Mouse (Mus musculus) midbrain, embryonic 11.5 days (tissue): ENCODE data around the gene Jph3. TPM values are rescaled to one million over a fixed set of nuclear protein-coding genes. Genes with fewer than 3 reads are reported as not detected.

ENCODE experiments used
- ATAC-seq: fragments of 200-750 bp; cut with Nextera tagmentation; 2 replicates; pipeline ENCODE4 v1.8.0; 2017; ENCODE audit warnings: moderate TSS enrichment, moderate library complexity; ENCODE audit not compliant: low FRiP score
- DNase-seq: peaks from one replicate; pipeline ENCODE4 v3.0.0; 2015; ENCODE audit warnings: low spot score; ENCODE audit errors: missing footprints
- H3K27ac ChIP-seq: fragments of 300-500 bp; sonication (generic); 2 replicates; pipeline ENCODE4 v1.5.1; 2014; ENCODE audit warnings: low read depth, low read length
- H3K27me3 ChIP-seq: fragments of 300-500 bp; sonication (generic); 2 replicates; pipeline ENCODE4 v1.6.1; 2014; ENCODE audit warnings: mild to moderate bottlenecking, low read length, moderate library complexity, mixed read lengths; ENCODE audit not compliant: control insufficient read depth, insufficient read depth
- H3K36me3 ChIP-seq: fragments of 300-500 bp; sonication (generic); 2 replicates; pipeline ENCODE4 v1.6.1; 2014; ENCODE audit warnings: mild to moderate bottlenecking, low read length, moderate library complexity, mixed read lengths; ENCODE audit not compliant: control insufficient read depth, insufficient read depth
- H3K4me1 ChIP-seq: fragments of 300-500 bp; sonication (generic); 2 replicates; pipeline ENCODE4 v1.6.1; 2014; ENCODE audit warnings: low read length; ENCODE audit not compliant: control insufficient read depth, insufficient read depth
- H3K4me2 ChIP-seq: fragments of 300-500 bp; sonication (generic); 2 replicates; pipeline ENCODE4 v1.6.1; 2014; ENCODE audit warnings: mild to moderate bottlenecking, moderate library complexity
- H3K4me3 ChIP-seq: fragments of 300-500 bp; sonication (generic); 2 replicates; pipeline ENCODE4 v1.5.1; 2014; ENCODE audit warnings: low read depth, low read length
- H3K9ac ChIP-seq: fragments of 300-500 bp; sonication (generic); 2 replicates; pipeline ENCODE4 v1.6.1; 2014; ENCODE audit warnings: low read length
- H3K9me3 ChIP-seq: fragments of 300-500 bp; sonication (generic); 2 replicates; pipeline ENCODE4 v1.6.1; 2016; ENCODE audit warnings: low read length; ENCODE audit not compliant: control insufficient read depth
- WGBS: fragments of 180-500 bp; shearing (Covaris S2); extraction: QIAGEN DNeasy Blood & Tissue Kit; methylation state at CpG from one replicate; pipeline ENCODE4 v1.1.7; 2014; 5-methylcytosine and 5-hydroxymethylcytosine counted together
- polyA plus RNA-seq: library from polyadenylated mRNA; unstranded; fragments of >200 nt; fragmentation: Nextera tagmentation; extraction: Ambion mirVana; gene quantifications from 2 replicates; pipeline ENCODE4 v1.2.1, GENCODE M21; 2014

Gene Jph3
- polyA plus RNA-seq, 1 experiment from 2014 or later = 10.4 TPM

DNA sequence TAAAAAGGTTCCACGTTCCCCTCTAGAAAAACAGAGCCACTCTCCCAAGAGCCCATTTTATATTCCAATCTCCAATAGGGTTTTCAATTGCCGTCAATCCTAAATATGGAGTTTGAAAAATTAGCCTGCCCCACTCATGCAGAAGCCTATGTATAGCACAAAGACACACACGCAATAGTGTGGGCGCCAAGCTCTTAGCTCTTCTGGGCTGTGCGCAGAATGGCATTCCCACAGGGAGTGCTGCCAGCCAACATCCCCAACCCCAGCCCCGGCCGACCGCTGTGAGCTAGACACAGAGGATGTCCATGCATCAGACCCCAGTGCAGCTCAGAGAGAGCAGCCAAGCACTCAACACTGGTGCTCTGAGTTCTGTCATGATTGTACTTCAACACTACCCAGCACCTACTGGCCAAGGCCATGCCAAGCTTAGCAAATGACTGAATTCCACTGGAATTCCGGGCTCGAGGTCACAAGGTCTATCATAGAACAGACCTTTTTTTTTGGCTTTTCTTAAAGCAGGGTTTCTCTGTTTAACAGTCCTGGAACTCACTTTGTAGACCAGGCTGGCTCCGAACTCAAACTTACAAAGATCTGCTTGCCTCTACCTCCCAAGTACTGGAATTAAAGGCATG is 80.2 kb downstream of the Jph3 start:
- DNase-seq (no peak), ATAC-seq (no peak)
- Histone ChIP-seq H3K27ac (no peak overlapping the region), H3K4me3 (no peak overlapping the region), H3K27me3 (no peaks in the 10 kb centered on the region), H3K4me1 (no peaks in the 10 kb centered on the region), H3K4me2 (no peak overlapping the region), H3K36me3 (peaks cover 3% of the 10 kb centered on the region), H3K9ac (no peak overlapping the region), H3K9me3 (no peaks in the 10 kb centered on the region)
- 94% methylated on average over 11 of the region's 11 CpGs for WGBS

DNA sequence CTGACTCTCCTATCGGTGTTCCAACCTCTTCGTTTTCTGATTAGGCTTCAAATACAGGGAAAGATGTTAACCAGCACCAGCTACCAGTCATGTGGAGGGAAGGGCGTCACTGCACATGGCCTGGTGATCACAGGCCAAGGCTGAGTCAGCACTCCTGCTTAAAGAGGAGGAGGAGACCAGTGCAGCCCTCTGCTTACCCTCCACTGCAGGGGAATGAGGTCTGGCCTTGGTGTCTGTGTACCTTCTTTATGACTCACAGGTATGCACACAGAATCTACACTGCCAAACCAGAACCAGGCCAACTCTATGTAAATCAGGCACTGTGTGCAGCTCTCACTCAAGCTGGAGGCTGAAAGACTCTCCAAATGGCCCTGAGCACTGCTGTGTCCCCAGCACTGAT is 82.1 kb downstream of the Jph3 start:
- WGBS = 88% methylated on average over 3 of the region's 3 CpGs

DNA sequence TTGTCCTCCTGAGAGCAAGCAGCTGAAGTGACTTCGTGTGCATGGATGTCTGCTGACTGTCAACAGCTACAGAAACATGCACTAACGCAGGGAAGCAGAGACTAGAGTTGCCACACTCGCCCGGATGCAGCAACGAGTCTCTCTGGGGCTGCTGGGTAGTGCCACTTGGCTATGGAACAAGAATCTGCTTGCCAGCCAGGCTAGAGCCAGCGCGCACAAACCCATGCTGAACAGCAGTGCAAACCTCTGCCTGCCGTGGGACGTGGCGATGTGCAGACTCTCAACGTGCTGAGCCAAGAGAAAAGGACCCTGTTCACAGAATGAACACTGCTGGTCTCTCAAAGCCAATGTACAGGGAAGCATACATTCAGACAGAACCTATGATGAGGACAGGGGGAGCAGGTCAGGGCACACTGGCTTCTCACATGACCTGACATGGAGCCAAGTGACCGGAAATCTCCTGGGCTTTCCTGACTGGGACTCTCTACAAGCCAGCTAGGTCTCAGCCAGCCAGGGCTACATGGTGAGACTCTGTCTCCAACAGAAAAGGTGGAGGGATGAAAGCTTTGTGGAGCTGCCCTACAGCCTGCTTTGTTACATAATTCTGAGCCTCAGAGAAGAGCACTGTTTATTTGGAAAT is 82.6 kb downstream of the Jph3 start:
- no peaks in the 10 kb centered on the region for H3K9me3 ChIP-seq
- peaks cover 3% of the 10 kb centered on the region for H3K36me3 ChIP-seq
- H3K4me2 ChIP-seq = no peak overlapping the region
- no peak overlapping the region for H3K9ac ChIP-seq
- WGBS = 95% methylated on average over 12 of the region's 12 CpGs
- no peak for ATAC-seq
- no peak overlapping the region for H3K4me3 ChIP-seq
- DNase-seq = no peak
- H3K27me3 ChIP-seq = no peaks in the 10 kb centered on the region
- H3K27ac ChIP-seq = no peak overlapping the region
- no peaks in the 10 kb centered on the region for H3K4me1 ChIP-seq

More for the DNA sequence above, 82.1 kb downstream of the Jph3 start:
- ATAC-seq = no peak
- H3K9me3 ChIP-seq = no peaks in the 10 kb centered on the region
- H3K9ac ChIP-seq = no peak overlapping the region
- no peak for DNase-seq
- H3K36me3 ChIP-seq = peaks cover 3% of the 10 kb centered on the region
- no peak overlapping the region for H3K4me2 ChIP-seq
- no peaks in the 10 kb centered on the region for H3K4me1 ChIP-seq
- no peak overlapping the region for H3K27ac ChIP-seq
- H3K27me3 ChIP-seq = no peaks in the 10 kb centered on the region
- no peak overlapping the region for H3K4me3 ChIP-seq

GRCm38 (mm10) chr8:121818226-121818625 is 88.8 kb downstream of the Jph3 start:
- Histone ChIP-seq H3K4me1 (no peaks in the 10 kb centered on the region), H3K4me2 (no peak overlapping the region), H3K27ac (no peak overlapping the region), H3K27me3 (no peaks in the 10 kb centered on the region), H3K9ac (no peak overlapping the region), H3K9me3 (no peaks in the 10 kb centered on the region), H3K36me3 (peaks cover 12% of the 10 kb centered on the region), H3K4me3 (no peak overlapping the region)
- ATAC-seq (no peak), DNase-seq (peak; percentile 35)
- 77% methylated on average over 7 of the region's 7 CpGs for WGBS

DNA sequence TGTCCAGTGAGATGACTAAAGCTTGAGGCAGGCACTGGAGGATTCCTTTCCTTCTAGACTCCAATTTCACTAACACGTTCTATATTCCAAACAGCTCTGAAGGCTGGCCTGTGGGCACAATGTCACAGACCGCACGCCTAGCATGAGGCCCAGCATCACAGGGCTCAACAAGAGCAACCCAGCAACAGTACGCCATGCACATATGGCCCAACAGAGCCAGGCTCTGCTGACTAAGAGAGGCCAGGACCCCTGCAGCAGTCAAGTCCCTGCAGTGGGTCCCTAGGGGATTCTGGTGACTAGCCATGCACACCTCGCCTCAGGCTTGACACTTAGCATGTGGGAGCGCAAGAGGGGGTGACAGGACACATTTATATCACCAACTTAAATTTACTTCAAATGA is 91.4 kb downstream of the Jph3 start:
- no peak for DNase-seq
- H3K27ac ChIP-seq = no peak overlapping the region
- H3K9ac ChIP-seq = no peak overlapping the region
- H3K4me3 ChIP-seq = no peak overlapping the region
- no peaks in the 10 kb centered on the region for H3K27me3 ChIP-seq
- H3K36me3 ChIP-seq = peaks cover 9% of the 10 kb centered on the region
- no peak for ATAC-seq
- no peak overlapping the region for H3K4me2 ChIP-seq
- no peaks in the 10 kb centered on the region for H3K9me3 ChIP-seq
- no peaks in the 10 kb centered on the region for H3K4me1 ChIP-seq
- 92% methylated on average over 6 of the region's 6 CpGs for WGBS

DNA sequence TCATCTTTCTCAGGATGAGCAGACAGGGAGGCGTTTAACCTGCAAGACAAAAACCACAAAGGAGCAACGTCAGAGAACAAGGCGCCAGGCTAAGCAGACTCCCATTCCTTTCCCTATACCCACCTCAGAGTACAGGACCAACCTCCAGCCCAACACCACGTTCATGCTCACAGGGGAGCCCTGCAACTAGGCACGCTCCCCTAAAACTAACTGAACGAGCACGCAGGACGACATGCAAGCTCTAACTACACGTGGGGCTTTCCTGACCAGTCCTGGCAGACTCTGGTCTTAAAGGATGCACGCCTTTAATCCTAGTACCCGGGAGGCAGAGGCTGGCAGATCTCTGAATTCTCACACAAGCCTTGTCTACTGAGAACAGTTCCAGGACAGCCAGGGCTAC is 91.9 kb downstream of the Jph3 start:
- peaks cover 9% of the 10 kb centered on the region for H3K36me3 ChIP-seq
- no peaks in the 10 kb centered on the region for H3K9me3 ChIP-seq
- no peak overlapping the region for H3K9ac ChIP-seq
- 91% methylated on average over 11 of the region's 11 CpGs for WGBS
- H3K4me3 ChIP-seq = no peak overlapping the region
- H3K4me2 ChIP-seq = no peak overlapping the region
- no peaks in the 10 kb centered on the region for H3K4me1 ChIP-seq
- no peak for DNase-seq
- H3K27ac ChIP-seq = no peak overlapping the region
- ATAC-seq = no peak
- H3K27me3 ChIP-seq = no peaks in the 10 kb centered on the region

DNA sequence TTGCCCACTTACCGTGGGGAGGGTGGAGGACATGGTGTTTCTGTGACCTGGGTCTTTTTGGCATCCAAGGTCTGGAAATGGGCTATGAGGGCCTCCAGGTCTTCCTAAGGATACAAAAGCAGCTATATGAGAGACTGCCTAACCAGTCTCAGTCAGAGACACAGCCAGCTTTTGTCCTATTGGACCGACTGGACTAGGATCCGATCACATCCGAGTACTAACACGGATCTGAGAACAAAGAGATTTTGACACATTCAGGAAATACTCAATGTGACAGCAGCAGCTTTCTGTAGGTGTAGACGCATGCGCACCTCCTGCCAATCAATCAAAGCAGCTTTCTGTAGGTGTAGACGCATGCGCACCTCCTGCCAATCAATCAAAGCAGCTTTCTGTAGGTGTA is 92.3 kb downstream of the Jph3 start:
- H3K4me2 ChIP-seq = no peak overlapping the region
- no peaks in the 10 kb centered on the region for H3K27me3 ChIP-seq
- H3K9ac ChIP-seq = no peak overlapping the region
- ATAC-seq = no peak
- no peaks in the 10 kb centered on the region for H3K4me1 ChIP-seq
- H3K36me3 ChIP-seq = peaks cover 9% of the 10 kb centered on the region
- 95% methylated on average over 7 of the region's 9 CpGs for WGBS
- H3K9me3 ChIP-seq = no peaks in the 10 kb centered on the region
- H3K27ac ChIP-seq = no peak overlapping the region
- no peak for DNase-seq
- H3K4me3 ChIP-seq = no peak overlapping the region

DNA sequence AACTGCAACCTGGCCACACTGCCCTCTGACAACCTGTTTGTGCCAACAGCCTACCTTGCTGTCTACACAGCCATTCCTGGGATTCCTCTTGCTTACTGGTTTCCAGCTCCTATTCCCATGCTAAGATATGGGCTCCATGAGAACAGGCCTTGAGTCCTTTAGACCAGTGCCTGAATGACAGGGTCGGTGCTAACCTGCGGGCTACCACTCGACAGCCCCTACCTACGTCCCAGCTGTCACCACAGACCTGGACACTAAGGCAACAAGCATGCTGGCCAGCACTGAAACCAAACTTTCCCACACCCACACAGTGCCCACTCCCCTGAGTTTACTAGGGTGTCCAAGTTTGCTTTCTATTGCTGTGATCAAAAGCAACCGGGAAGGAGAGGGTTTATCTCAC is 98.3 kb downstream of the Jph3 start:
- no peak overlapping the region for H3K4me3 ChIP-seq
- no peaks in the 10 kb centered on the region for H3K9me3 ChIP-seq
- no peak overlapping the region for H3K27ac ChIP-seq
- H3K36me3 ChIP-seq = no peaks in the 10 kb centered on the region
- no peaks in the 10 kb centered on the region for H3K27me3 ChIP-seq
- DNase-seq (no peak), ATAC-seq (no peak)
- WGBS = 94% methylated on average over 5 of the region's 5 CpGs
- no peak overlapping the region for H3K4me2 ChIP-seq
- peaks cover 7% of the 10 kb centered on the region for H3K4me1 ChIP-seq
- H3K9ac ChIP-seq = no peak overlapping the region

- H3K4me1 ChIP-seq = peaks cover 7% of the 10 kb centered on the region
- H3K9me3 ChIP-seq = no peaks in the 10 kb centered on the region
- no peaks in the 10 kb centered on the region for H3K36me3 ChIP-seq
- H3K27me3 ChIP-seq = no peaks in the 10 kb centered on the region
- WGBS = 37% methylated on average over 10 of the region's 10 CpGs
- no peak overlapping the region for H3K27ac ChIP-seq
- DNase-seq = peak; percentile 79
- H3K9ac ChIP-seq = peak overlapping the region; percentile 84
- H3K4me2 ChIP-seq = peak overlapping the region; percentile 81
- no peak for ATAC-seq
- H3K4me3 ChIP-seq = peak overlapping the region; percentile 97
Observed at GRCm38 (mm10) chr8:121828376-121829023, 99.1 kb downstream of the Jph3 start.
